Comparison of ENCODE assay signal across 17 mouse cellular contexts in the genomic region with DNA sequence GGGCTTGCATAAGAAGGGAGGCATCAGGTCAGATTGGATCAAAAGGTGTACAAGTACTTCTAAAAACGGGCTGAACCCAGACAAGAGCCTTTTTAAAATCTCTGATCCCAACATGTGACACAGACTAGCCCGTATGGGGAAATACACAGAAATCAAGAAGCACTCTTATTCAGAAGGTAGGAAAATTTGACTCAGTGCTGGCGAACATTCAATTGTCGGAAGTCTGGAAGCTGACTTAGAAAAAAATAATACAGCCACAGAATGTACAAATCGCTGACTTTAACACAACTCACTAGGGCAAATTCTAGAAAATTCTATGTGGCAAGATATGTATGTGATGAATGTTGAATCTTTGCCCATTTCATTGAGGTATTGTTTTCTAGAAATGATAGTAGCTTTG.
"Had no signal": no experiment of that assay in that cellular context is flagged by ENCODE, and none has a peak within 500 bp of the region (broad histone marks: within the 10 kb centered on the region; RNA-seq: fewer than 3 reads in every experiment).

No protein-coding gene starts in this region.

- H3K27me3 ChIP-seq: limb, embryonic 12.5 days; liver, embryonic 13.5 days; lung, embryonic 15.5 days; midbrain, embryonic 12.5 days; neural tube, embryonic 13.5 days had no signal

- H3K9me3 ChIP-seq: limb, embryonic 12.5 days; liver, embryonic 13.5 days; lung, embryonic 15.5 days; megakaryocyte, embryonic 14.5 days; midbrain, embryonic 12.5 days; neural tube, embryonic 13.5 days had no signal

- H3K36me3 ChIP-seq: liver, embryonic 13.5 days; lung, embryonic 15.5 days; midbrain, embryonic 12.5 days had no signal

- H3K4me1 ChIP-seq: limb, embryonic 12.5 days; liver, embryonic 13.5 days; lung, embryonic 15.5 days; megakaryocyte, embryonic 14.5 days; midbrain, embryonic 12.5 days; neural tube, embryonic 13.5 days had no signal

- H3K9ac ChIP-seq: limb, embryonic 12.5 days; liver, embryonic 13.5 days; liver, postnatal 0 days; lung, embryonic 15.5 days; midbrain, embryonic 12.5 days; neural tube, embryonic 13.5 days had no signal

- DNase-seq: kidney, postnatal 36 days; layer of hippocampus, adult 9-11 months; liver; liver, embryonic 13.5 days; liver, postnatal 0 days; lung, postnatal 14 days; thymus, adult 18-20 months; thymus, postnatal 14 days had no signal

- H3K4me3 ChIP-seq: limb, embryonic 12.5 days; liver, embryonic 13.5 days; lung, embryonic 15.5 days; megakaryocyte, embryonic 14.5 days; midbrain, embryonic 12.5 days; neural tube, embryonic 13.5 days had no signal

- ATAC-seq: liver, postnatal 0 days; midbrain, embryonic 16.5 days had no signal

- H3K27ac ChIP-seq: kidney, postnatal 0 days; limb, embryonic 12.5 days; liver, embryonic 13.5 days; lung, embryonic 15.5 days; macrophage; midbrain, embryonic 12.5 days; neural tube, embryonic 13.5 days; stomach, postnatal 0 days had no signal

- H3K4me2 ChIP-seq: limb, embryonic 12.5 days; liver, embryonic 13.5 days; lung, embryonic 15.5 days; midbrain, embryonic 12.5 days; neural tube, embryonic 13.5 days had no signal
